ENCODE assay signal across 16 mouse cellular contexts in the genomic region with DNA sequence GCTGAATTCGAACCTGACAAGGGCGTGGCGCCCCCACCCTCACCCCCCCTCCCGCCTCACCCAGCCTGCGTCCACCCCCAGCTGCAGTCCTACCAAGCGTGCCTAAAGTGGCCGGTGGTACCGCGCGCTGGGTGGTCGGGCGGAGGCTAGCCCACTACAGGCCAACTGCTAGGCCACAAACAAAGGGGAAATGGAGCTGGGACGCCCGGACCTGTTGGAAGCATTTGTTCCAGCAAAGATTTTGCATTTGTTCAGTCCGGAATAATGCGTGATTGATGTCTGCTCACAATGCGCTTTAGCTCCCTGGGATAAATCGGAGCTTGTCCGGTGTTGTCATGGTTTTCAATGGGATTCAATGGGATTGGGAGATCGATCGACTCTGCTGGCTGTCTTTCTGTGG. TPM values are rescaled to one million over a fixed set of nuclear protein-coding genes. Genes with fewer than 3 reads are reported as not detected.
DNase-seq lines count a peak whose midpoint lies in the region; ATAC-seq lines count a peak whose summit lies in the region.
"Had no signal": no experiment of that assay in that cellular context is flagged by ENCODE, and none has a peak within 500 bp of the region (broad histone marks: within the 10 kb centered on the region; RNA-seq: fewer than 3 reads in every experiment).

No protein-coding gene starts in this region.

- H3K27ac ChIP-seq in hindbrain, embryonic 10.5 days: no peak overlapping the region
- no peak overlapping the region for H3K27ac ChIP-seq in hindbrain, embryonic 14.5 days
- H3K27ac ChIP-seq in neural tube, embryonic 11.5 days (ENCODE audit: low read depth, low read length): no peak overlapping the region

- peak overlapping the region; percentile 11; the same call in 1 of the 2 replicates for H3K4me3 ChIP-seq in hindbrain, embryonic 10.5 days
- no peak overlapping the region for H3K4me3 ChIP-seq in hindbrain, embryonic 14.5 days (replicated peaks; ENCODE audit: low read length)
- H3K4me3 ChIP-seq in neural tube, embryonic 11.5 days (ENCODE audit: low read depth, low read length): no peak overlapping the region
- H3K4me3 ChIP-seq: erythroblast, embryonic 14.5 days had no signal

- H3K9me3 ChIP-seq in hindbrain, embryonic 10.5 days: no peaks in the 10 kb centered on the region
- H3K9me3 ChIP-seq in hindbrain, embryonic 14.5 days (ENCODE audit: control insufficient read depth, low read length): no peaks in the 10 kb centered on the region
- H3K9me3 ChIP-seq in neural tube, embryonic 11.5 days (ENCODE audit: control insufficient read depth, low read length): no peaks in the 10 kb centered on the region; the same call in 1 of the 2 replicates

- WGBS in hindbrain, embryonic 10.5 days: 1% methylated on average over 21 of the region's 21 CpGs
- WGBS in hindbrain, embryonic 14.5 days: under 1% methylated on average over 21 of the region's 21 CpGs
- WGBS in neural tube, embryonic 11.5 days: under 1% methylated on average over 21 of the region's 21 CpGs

- H3K9ac ChIP-seq in hindbrain, embryonic 14.5 days: no peak overlapping the region
- H3K9ac ChIP-seq in neural tube, embryonic 11.5 days (ENCODE audit: low read length): no peak overlapping the region

- H3K36me3 ChIP-seq in hindbrain, embryonic 10.5 days: no peaks in the 10 kb centered on the region
- no peaks in the 10 kb centered on the region for H3K36me3 ChIP-seq in hindbrain, embryonic 14.5 days (replicated peaks; ENCODE audit: control insufficient read depth, insufficient read depth)
- H3K36me3 ChIP-seq in neural tube, embryonic 11.5 days (ENCODE audit: control insufficient read depth, insufficient read depth, low read length): no peaks in the 10 kb centered on the region

- peak; percentile 78 for DNase-seq in hindbrain, embryonic 10.5 days (ENCODE audit: low spot score)
- DNase-seq in hindbrain, embryonic 14.5 days (ENCODE audit: low spot score): no peak
- DNase-seq in ES-CJ7 (ENCODE audit: low read depth, low spot score): peak; percentile 46
- DNase-seq in embryo, embryonic 9.5 days (ENCODE audit: extremely low spot score): peak; percentile 72
- peak; percentile 79 for DNase-seq in neural tube, embryonic 11.5 days (ENCODE audit: low spot score)
- no peak for DNase-seq in frontal cortex, adult 2 months (ENCODE audit: extremely low spot score in 1 of 2, low spot score in 1 of 2)
- no peak for DNase-seq in cerebellum, postnatal 36 days
- DNase-seq: cerebellum, adult 11 months; heart, adult 11 months; heart, postnatal 36 days; kidney, adult 2 months; kidney, postnatal 36 days; layer of hippocampus, postnatal 36 days; lung, adult 18-20 months had no signal

- peaks cover 38% of the 10 kb centered on the region for H3K4me1 ChIP-seq in hindbrain, embryonic 10.5 days (replicated peaks)
- H3K4me1 ChIP-seq in hindbrain, embryonic 14.5 days (replicated peaks; ENCODE audit: control insufficient read depth, insufficient read depth, low read length): peaks cover 8% of the 10 kb centered on the region; the same call in 1 of the 2 replicates
- peaks cover 5% of the 10 kb centered on the region; the same call in 1 of the 2 replicates for H3K4me1 ChIP-seq in neural tube, embryonic 11.5 days (ENCODE audit: control insufficient read depth, insufficient read depth, low read length)

- ATAC-seq in hindbrain, embryonic 14.5 days (ENCODE audit: low FRiP score): no peak
- peak; percentile 91 for ATAC-seq in neural tube, embryonic 11.5 days (ENCODE audit: insufficient read depth, low FRiP score, low TSS enrichment)

- H3K27me3 ChIP-seq in hindbrain, embryonic 10.5 days (ENCODE audit: insufficient read depth, poor library complexity, severe bottlenecking): peaks cover 99% of the 10 kb centered on the region
- peaks cover 95% of the 10 kb centered on the region for H3K27me3 ChIP-seq in hindbrain, embryonic 14.5 days (ENCODE audit: control insufficient read depth, insufficient read depth, low read length)
- peaks cover 90% of the 10 kb centered on the region for H3K27me3 ChIP-seq in neural tube, embryonic 11.5 days (ENCODE audit: control insufficient read depth, insufficient read depth, low read length)

- H3K4me2 ChIP-seq in hindbrain, embryonic 14.5 days (replicated peaks): no peak overlapping the region
- no peak overlapping the region for H3K4me2 ChIP-seq in neural tube, embryonic 11.5 days (ENCODE audit: low read depth)

RNA-seq across cellular contexts. Expression of a gene that starts 1.4 kb away (rescaled TPM):
- polyA plus RNA-seq in hindbrain, embryonic 10.5 days (2016; fragmentation: Nextera tagmentation; extraction: Ambion mirVana): 1.8 and 7.1 TPM in 2 replicates
- polyA plus RNA-seq in hindbrain, embryonic 14.5 days (2014; fragmentation: Nextera tagmentation; extraction: Ambion mirVana): not detected in 2 replicates
- polyA plus RNA-seq in neural tube, embryonic 11.5 days (2014; fragmentation: Nextera tagmentation; extraction: Ambion mirVana): 0.38 and 0.85 TPM in 2 replicates
- polyA plus RNA-seq in frontal cortex, adult 2 months (2012; rRNA removed): 0.48 and 0.56 TPM in 2 replicates
- polyA plus RNA-seq: erythroblast, embryonic 14.5 days; kidney, adult 2 months; neural tube, embryonic 14.5 days had no signal

Comparison
In these comparisons a context has a peak if more than half of its experiments do, and no peak if none do; other contexts are left out.
1. DNase-seq: peak in hindbrain, embryonic 10.5 days (single experiment), ES-CJ7 (single experiment), embryo, embryonic 9.5 days (single experiment) and neural tube, embryonic 11.5 days (single experiment); none in hindbrain, embryonic 14.5 days (single experiment), frontal cortex, adult 2 months (0 of 2) and cerebellum, postnatal 36 days (0 of 2).